Mouse (Mus musculus) layer of hippocampus, adult 9-10 months (tissue): ENCODE measurements at regions not wholly inside any gene's neighbourhood (a gene's known extent, or its start where the extent isn't known, plus 50 kb on each side); places are given as distances from the start of the nearest gene placed in this dataset.

Source experiments
- DNase-seq: peaks from one replicate; pipeline ENCODE4 v3.0.0; 2022; ENCODE audit warnings: low spot score

DNA sequence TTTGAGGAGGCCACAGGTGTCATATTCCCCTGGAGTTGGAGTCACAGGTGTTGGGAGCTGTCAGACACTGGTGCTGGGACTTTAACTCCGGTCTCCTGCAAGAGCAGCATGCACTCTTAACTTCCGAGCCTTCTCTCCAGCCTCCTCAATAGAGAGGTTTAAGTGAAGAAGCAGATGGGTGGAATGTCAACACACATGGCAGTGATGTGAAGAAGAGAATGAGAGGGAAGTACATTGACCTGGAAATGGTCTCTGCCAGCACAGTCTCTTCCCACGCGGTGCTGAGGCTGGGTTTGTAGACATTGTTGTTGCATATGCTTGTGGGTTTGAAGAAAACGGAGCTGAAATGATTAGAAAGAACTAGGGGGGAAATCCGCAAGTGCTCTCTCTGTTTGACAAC lies 112.0 kb upstream of the Fn1 start:
- DNase-seq = no peak

DNA sequence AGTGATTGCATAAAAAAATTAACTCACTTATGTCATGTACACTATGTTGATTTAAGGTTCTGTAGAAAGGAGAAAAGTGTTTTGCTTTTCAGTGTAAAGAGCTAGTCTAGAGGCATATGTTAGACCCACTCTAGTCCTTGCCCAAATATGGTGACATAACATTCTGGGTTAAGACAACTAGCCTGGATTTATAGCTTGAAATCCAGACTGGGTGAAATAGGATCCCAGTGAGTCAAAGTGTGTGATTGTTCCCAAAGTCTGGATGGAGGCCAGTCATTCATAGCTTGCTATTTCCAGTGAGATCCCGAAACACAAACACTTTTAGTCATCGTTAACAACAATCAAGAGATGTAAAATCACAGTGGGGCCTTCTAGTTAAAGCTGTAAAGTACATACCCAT lies 110.5 kb upstream of the Fn1 start:
- no peak for DNase-seq

DNA sequence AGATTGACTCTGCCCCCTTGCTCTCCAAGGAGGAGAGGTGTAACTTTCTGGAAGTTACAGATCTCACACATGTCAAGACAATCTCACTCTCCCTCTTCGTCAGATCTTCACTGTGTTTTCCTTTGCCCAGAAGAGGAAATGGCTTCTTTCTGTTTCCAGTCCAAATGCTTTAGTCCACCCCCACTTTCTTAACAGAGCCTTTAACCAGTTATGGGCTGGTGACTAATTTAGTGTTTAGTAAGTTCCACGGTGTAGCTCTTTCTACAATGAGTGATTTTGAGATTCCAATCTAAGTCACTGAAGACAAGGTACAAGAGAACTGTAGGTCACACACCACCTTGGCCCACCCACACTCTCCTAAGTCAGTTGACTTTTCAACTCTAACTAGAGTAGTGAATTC lies 107.3 kb upstream of the Fn1 start:
- DNase-seq = no peak

DNA sequence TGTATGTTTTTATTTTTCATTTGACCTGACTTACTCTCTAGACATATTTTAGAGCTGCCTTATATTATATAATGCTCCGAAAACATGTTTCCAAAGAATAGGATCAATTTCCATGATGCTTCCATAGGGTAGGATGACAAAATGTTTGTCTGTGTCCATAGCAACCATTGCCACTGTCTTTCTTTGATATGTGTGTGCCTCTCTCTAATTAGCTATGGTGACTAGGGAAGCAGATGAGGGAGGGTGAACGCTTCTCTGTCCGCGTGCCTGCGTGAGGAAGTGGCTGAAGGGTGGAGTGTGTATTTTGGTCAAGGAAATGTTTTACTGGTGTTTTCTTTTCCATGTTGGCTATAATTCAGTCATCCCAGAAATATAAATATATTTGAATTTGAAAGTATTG lies 104.2 kb upstream of the Fn1 start:
- DNase-seq = no peak

DNA sequence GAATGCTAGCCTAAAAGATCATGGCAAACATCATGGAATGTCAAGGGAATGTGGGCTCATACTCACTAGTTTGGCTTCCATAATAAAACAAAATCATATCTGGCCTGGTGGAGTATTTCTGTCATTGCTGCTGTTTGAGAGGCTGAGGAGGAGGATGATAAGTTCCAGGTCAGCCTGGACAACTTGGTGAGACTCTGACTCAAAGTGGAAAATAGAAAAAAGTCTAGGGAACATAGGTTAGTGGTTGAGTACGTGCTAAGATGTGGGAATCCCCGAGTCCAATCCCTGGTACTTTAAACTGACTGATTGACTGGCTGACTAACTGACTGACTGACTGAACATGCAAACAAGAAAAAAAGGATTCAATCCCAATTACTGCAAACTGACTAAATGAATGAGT lies 103.2 kb upstream of the Fn1 start:
- no peak for DNase-seq

DNA sequence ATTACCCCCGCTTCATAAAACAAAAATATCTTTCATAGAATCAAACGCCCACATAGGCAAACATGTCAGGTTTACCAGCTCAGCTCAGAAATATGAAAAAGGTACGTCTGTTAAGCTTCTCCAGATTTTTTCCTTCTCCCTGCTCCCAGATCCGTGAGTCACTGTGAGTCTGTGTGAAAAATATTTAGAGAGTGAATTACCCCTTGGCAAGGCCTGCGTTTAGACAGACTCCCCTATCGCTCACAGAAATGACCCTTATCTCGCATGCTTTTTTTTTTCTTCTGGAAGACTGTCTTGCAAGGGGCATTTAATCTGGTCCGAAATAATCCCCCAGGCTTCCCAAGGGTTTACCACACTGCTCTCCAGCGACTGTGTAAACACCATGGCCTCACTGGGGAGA lies 102.4 kb upstream of the Fn1 start:
- DNase-seq = no peak

DNA sequence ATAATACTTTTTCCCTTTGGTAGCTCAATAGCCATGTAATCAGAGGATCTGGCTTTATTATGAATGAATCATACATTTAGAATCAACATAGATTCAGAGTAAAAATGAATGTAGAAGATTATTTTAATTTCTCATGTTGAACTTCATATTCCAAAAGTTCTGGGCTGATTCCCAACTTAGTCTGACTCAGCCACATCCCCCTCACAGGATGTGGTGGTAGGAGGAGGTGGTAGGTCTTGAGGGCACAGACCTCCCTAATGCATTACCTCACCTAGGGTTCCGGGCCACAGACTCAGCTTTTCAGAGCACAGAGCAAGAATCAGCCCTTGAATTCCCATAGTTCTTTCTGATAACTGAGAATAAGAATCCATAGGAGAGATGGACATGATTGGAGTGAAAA lies 99.4 kb upstream of the Fn1 start:
- no peak for DNase-seq

DNA sequence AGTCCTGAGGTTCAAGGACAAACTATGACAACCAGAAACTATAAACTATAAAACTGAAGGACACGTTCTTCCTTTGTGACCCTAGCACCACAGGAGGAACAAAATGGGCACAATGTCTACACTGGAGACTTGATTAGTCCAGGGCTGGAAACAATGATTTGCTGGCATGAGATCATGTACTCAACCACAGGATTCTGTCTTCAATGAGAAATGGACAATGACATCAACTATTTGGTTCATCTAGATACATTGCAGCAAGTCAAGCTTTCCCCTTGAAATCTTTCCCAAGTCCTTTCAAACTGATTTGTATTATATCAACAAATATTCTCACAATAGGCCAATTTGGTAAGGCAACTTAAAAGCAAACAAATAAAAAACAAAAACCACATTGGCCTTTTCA lies 98.6 kb upstream of the Fn1 start:
- no peak for DNase-seq

DNA sequence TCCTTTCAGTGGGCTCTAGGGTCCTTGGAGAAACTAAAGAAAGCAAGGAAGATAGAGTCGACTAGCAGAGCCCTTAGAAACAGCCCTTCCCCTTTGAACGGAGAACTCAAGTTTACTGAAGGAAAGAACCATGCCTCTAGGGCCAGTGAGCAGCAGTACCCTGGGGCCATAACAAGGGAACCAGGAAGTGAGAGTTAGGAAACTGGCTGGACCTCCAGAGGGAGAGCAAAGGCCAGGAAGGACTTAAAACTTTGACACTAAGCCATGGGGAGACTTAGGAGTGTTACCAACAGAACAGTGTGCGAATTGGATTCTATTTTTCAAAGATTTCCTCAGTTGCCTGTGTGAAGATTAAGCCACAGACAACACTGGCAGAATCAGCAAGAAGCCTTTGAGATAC lies 82.6 kb upstream of the Fn1 start:
- no peak for DNase-seq

DNA sequence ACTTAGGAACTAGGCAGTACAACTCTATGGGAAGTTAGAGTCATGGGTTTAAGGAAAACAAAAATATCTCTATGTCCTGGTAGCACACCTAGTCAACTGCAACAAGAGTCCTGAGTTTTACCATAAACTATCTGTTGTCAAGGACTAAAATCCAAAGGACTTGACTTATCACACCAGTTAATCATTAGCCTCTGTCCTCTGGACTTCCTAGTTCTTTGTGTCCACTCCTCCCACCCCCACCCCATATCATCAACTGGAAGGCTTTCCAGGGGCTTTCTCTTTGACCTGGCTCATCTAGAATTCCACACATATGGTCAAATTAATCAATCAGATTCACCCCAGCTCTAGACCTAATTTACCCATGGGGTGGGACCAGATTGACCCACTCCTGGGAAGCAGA lies 78.6 kb upstream of the Fn1 start:
- DNase-seq = no peak

DNA sequence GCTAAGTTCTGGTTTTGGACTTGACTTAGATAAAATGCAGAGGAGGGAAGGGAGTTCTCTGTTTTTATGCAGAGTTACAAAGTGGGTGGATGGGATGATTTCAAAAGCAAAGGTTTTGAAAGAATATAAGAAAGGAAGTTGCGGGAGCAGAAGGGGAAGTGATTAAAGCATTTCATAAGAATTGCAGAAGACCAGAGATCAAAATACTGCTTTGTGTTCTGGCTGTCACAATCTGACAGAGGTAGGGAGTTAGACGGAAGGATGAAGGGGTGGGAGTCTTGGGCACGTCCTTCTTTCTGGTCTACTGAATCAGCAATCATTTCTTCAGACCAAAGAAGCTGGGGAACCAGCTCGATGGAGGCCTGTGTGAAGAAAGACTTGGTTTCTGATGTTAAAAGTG lies 78.0 kb upstream of the Fn1 start:
- no peak for DNase-seq

DNA sequence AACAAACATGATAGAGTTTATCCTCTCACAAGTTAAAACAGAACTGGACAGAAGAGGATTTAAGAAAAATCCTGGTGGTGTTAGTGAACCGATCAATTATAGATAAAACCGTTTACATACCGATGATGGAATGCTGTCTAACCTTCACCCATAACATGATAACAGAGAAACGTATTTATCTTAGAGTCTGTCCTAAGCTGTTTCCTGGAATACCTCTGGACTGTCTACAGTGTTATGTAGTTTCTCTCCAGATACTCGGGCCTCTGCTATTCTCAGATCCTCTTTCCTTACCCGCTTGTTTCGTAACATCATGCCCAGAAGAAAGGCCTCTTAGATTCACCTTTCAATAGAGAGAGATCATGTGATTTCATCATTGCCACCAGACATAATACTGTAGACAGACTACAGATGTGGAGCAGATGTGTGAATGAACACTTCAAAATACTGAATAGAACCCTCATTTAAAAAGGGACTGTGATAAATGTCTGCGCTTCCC lies 75.9 kb upstream of the Fn1 start:
- no peak for DNase-seq

DNA sequence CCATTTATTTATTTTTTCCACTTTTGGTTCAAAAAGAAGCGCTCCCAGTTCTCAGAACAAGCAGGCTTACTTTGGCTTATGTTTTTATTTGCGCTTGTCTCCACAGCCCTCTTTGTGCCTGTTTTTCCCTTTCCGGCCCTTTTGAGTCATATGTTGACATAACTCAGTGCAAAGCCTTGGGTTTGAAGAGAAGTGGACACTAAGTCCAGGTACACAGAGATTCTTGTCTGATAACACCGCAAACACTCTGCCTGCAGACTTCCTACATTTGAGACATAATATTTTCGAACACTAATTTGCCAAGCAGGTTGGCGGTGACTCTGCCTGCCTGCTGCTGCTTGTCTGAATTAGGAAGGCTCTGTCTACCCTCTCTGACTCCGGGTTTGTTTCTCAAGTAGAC lies 70.8 kb upstream of the Fn1 start:
- no peak for DNase-seq

DNA sequence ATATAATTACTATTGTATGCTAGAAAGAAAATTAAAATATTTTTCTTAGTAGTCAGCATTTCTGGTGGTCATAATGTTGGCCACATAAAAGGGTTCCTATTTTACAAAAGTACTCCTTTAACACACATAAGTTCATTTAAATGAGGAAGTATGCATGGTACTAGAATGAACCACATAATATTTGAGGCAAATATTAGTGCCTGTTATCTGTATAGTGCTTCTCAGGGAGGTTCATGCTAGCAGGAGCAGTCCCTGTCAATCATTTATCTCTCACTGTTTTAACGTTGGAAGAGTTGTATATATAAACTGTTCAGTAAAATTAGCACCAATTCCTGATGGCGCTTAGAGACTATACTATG lies 70.0 kb upstream of the Fn1 start:
- DNase-seq = no peak

DNA sequence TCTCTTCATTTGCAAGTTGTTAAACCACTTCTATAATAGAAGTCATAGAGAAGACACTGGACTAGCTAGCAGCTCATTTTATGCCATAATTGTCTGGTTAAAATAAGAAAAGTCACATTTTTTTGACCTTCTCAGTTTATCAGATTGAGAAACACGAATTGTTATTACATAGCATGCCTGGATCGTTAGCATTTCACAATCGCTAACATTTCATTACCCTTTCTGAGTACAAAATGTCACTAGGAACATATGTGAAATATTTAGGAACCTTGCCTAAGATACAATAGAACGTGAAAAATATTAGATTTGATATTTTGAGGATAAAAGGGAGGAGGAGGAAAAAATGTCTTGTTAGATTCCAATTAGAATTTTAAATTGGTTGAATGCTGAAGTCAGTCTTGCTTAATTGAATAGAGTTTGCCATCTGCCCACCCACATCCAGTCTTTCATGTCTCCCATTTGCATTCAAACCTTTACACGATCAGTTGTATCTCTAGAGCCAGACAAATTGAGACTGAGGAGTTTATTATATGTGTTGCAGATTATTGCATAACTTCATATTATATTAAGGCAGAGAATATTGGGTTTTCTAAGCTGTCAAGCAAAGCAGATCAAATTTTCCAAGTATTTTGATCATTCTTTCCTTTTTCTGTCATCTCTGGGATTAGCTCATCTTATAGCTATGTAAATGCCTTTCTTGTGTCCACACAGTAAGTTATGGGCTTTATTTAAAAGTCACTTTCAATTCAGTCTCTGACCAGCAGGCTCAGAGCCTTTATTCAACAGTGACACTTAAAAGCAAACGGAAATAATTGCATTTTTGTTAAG lies 69.4 kb upstream of the Fn1 start:
- DNase-seq = no peak
